ENCODE assay signal across 14 mouse cellular contexts in genomic region chr15:99904841-99905240, GRCm38 (mm10). TPM values are rescaled to one million over a fixed set of nuclear protein-coding genes. Genes with fewer than 3 reads are reported as not detected.
DNase-seq lines count a peak whose midpoint lies in the region; ATAC-seq and TF ChIP-seq lines count a peak whose summit lies in the region.
"Had no signal": no experiment of that assay in that cellular context is flagged by ENCODE, and none has a peak within 500 bp of the region (broad histone marks: within the 10 kb centered on the region; RNA-seq: fewer than 3 reads in every experiment).

No protein-coding gene starts in this region.

- H3K36me3 ChIP-seq in heart, embryonic 10.5 days: no peaks in the 10 kb centered on the region
- H3K36me3 ChIP-seq in heart, postnatal 0 days (replicated peaks; ENCODE audit: control insufficient read depth, insufficient read depth, low read length): no peaks in the 10 kb centered on the region
- H3K36me3 ChIP-seq in liver, embryonic 16.5 days (ENCODE audit: control insufficient read depth, insufficient read depth): no peaks in the 10 kb centered on the region
- H3K36me3 ChIP-seq in liver, embryonic 12.5 days: no peaks in the 10 kb centered on the region
- H3K36me3 ChIP-seq: embryonic facial prominence, embryonic 12.5 days; forebrain, embryonic 12.5 days; heart, embryonic 15.5 days; hindbrain, embryonic 12.5 days had no signal

- no peak overlapping the region for H3K4me3 ChIP-seq in heart, embryonic 10.5 days
- H3K4me3 ChIP-seq in heart, postnatal 0 days (ENCODE audit: low read depth, low read length): no peak overlapping the region
- no peak overlapping the region for H3K4me3 ChIP-seq in liver, embryonic 16.5 days (ENCODE audit: low read depth, low read length)
- no peak overlapping the region for H3K4me3 ChIP-seq in liver, embryonic 12.5 days
- H3K4me3 ChIP-seq in brown adipose tissue, adult 24 weeks (ENCODE audit: insufficient read depth, low read depth, low read length): no peak overlapping the region
- H3K4me3 ChIP-seq: embryonic facial prominence, embryonic 12.5 days; forebrain, embryonic 12.5 days; heart, embryonic 15.5 days; hindbrain, embryonic 12.5 days had no signal

- no peak for TF ChIP-seq CTCF in heart, postnatal 0 days (IDR thresholded peaks at IDR 0.05; ENCODE audit: low read depth)

- H3K4me1 ChIP-seq in heart, embryonic 10.5 days: no peaks in the 10 kb centered on the region
- H3K4me1 ChIP-seq in heart, postnatal 0 days (ENCODE audit: control insufficient read depth, insufficient read depth): no peaks in the 10 kb centered on the region
- H3K4me1 ChIP-seq in liver, embryonic 16.5 days (ENCODE audit: control insufficient read depth, low read depth, low read length): no peaks in the 10 kb centered on the region; the same call in 1 of the 2 replicates
- H3K4me1 ChIP-seq in liver, embryonic 12.5 days: no peaks in the 10 kb centered on the region; the same call in 1 of the 2 replicates
- H3K4me1 ChIP-seq in brown adipose tissue, adult 24 weeks (ENCODE audit: control insufficient read depth, insufficient read depth, insufficient read length, low read length): peaks cover 2% of the 10 kb centered on the region; the same call in 1 of the 2 replicates
- H3K4me1 ChIP-seq: embryonic facial prominence, embryonic 12.5 days; hindbrain, embryonic 12.5 days had no signal

- H3K4me2 ChIP-seq in heart, postnatal 0 days (ENCODE audit: low read depth, low read length): no peak overlapping the region
- H3K4me2 ChIP-seq in liver, embryonic 16.5 days (ENCODE audit: low read depth, low read length): peak overlapping the region; percentile 21; the same call in 1 of the 2 replicates
- no peak overlapping the region for H3K4me2 ChIP-seq in liver, embryonic 12.5 days
- H3K4me2 ChIP-seq: embryonic facial prominence, embryonic 12.5 days; forebrain, embryonic 12.5 days; heart, embryonic 15.5 days; hindbrain, embryonic 12.5 days had no signal

- no peak overlapping the region for H3K9ac ChIP-seq in heart, postnatal 0 days (replicated peaks; ENCODE audit: low read depth, low read length)
- no peak overlapping the region for H3K9ac ChIP-seq in liver, embryonic 16.5 days (ENCODE audit: low read depth, low read length)
- no peak overlapping the region for H3K9ac ChIP-seq in liver, embryonic 12.5 days
- H3K9ac ChIP-seq: embryonic facial prominence, embryonic 12.5 days; forebrain, embryonic 12.5 days; heart, embryonic 15.5 days; hindbrain, embryonic 12.5 days had no signal

- DNase-seq in heart, adult 11 months: peak; percentile 90
- DNase-seq in heart, embryonic 10.5 days (ENCODE audit: low spot score): no peak
- no peak for DNase-seq in heart, postnatal 0 days (ENCODE audit: low spot score)
- no peak for DNase-seq in heart, adult 8-10 months (ENCODE audit: low spot score)
- DNase-seq in T-cell, adult 2 months (ENCODE audit: low spot score): no peak

- WGBS in heart, embryonic 10.5 days: 85% methylated on average over 9 of the region's 9 CpGs
- WGBS in heart, postnatal 0 days: 73% methylated on average over 9 of the region's 9 CpGs
- 76% methylated on average over 9 of the region's 9 CpGs for WGBS in liver, embryonic 16.5 days (ENCODE audit: insufficient replicate concordance)
- 78% methylated on average over 9 of the region's 9 CpGs for WGBS in liver, embryonic 12.5 days (ENCODE audit: insufficient replicate concordance)

- no peaks in the 10 kb centered on the region for H3K9me3 ChIP-seq in heart, embryonic 10.5 days
- no peaks in the 10 kb centered on the region for H3K9me3 ChIP-seq in heart, postnatal 0 days (replicated peaks; ENCODE audit: control insufficient read depth, low read length)
- H3K9me3 ChIP-seq in liver, embryonic 16.5 days (replicated peaks; ENCODE audit: control insufficient read depth, low read length): no peaks in the 10 kb centered on the region
- H3K9me3 ChIP-seq in liver, embryonic 12.5 days (replicated peaks): no peaks in the 10 kb centered on the region
- H3K9me3 ChIP-seq: embryonic facial prominence, embryonic 12.5 days; forebrain, embryonic 12.5 days; heart, embryonic 15.5 days; hindbrain, embryonic 12.5 days had no signal

- ATAC-seq in heart, postnatal 0 days (ENCODE audit: insufficient read depth, low read depth): no peak
- no peak for ATAC-seq in liver, embryonic 16.5 days (ENCODE audit: low read depth)
- no peak for ATAC-seq in liver, embryonic 12.5 days
- ATAC-seq: inflammation-experienced regulatory T-cells, adult 6 months had no signal

- H3K27ac ChIP-seq in heart, embryonic 10.5 days: no peak overlapping the region
- H3K27ac ChIP-seq in heart, postnatal 0 days (ENCODE audit: low read depth): peak overlapping the region; percentile 39
- no peak overlapping the region for H3K27ac ChIP-seq in liver, embryonic 16.5 days (ENCODE audit: low read length)
- no peak overlapping the region for H3K27ac ChIP-seq in liver, embryonic 12.5 days
- peak overlapping the region; percentile 82 for H3K27ac ChIP-seq in brown adipose tissue, adult 24 weeks (replicated peaks; ENCODE audit: low read depth, low read length)
- H3K27ac ChIP-seq: embryonic facial prominence, embryonic 12.5 days; forebrain, embryonic 12.5 days; heart, embryonic 15.5 days; hindbrain, embryonic 12.5 days had no signal

- TF ChIP-seq EP300 in heart, postnatal 0 days (IDR thresholded peaks at IDR 0.05; ENCODE audit: low read depth): no peak

- H3K27me3 ChIP-seq in heart, embryonic 10.5 days (ENCODE audit: insufficient read depth, poor library complexity, severe bottlenecking): no peaks in the 10 kb centered on the region
- H3K27me3 ChIP-seq in heart, postnatal 0 days (ENCODE audit: control insufficient read depth, insufficient read depth, low read length): no peaks in the 10 kb centered on the region
- H3K27me3 ChIP-seq in liver, embryonic 16.5 days (ENCODE audit: control insufficient read depth, insufficient read depth, low read depth, low read length): no peaks in the 10 kb centered on the region
- no peaks in the 10 kb centered on the region for H3K27me3 ChIP-seq in liver, embryonic 12.5 days (replicated peaks)
- H3K27me3 ChIP-seq: embryonic facial prominence, embryonic 12.5 days; forebrain, embryonic 12.5 days; heart, embryonic 15.5 days; hindbrain, embryonic 12.5 days; Patski had no signal

RNA-seq across cellular contexts. Expression of gene Lima1, which starts 29.6 kb away (rescaled TPM):
- 25.9 and 29.4 TPM in 2 replicates for polyA plus RNA-seq in heart, embryonic 10.5 days (2016; fragmentation: Nextera tagmentation; extraction: Ambion mirVana)
- total RNA-seq in heart, postnatal 0 days (2014; rRNA removed; ENCODE audit: low replicate concordance): 12.7 and 15.7 TPM in 2 replicates
- polyA plus RNA-seq in heart, postnatal 0 days (2015; fragmentation: Nextera tagmentation; extraction: Ambion mirVana): 12.5 and 12.6 TPM in 2 replicates
- 10 to 100 TPM; 17.6 to 21.7 (median 20.4) TPM for total RNA-seq in heart, adult 8-10 months (2022)
- polyA plus RNA-seq in liver, embryonic 16.5 days (2015; fragmentation: Nextera tagmentation; extraction: Ambion mirVana): 12.2 and 14.2 TPM in 2 replicates
- 10.6 and 11.0 TPM in 2 replicates for polyA plus RNA-seq in liver, embryonic 12.5 days (2016; fragmentation: Nextera tagmentation; extraction: Ambion mirVana)
- 9.0 and 18.3 TPM in 2 replicates for polyA plus RNA-seq in brown adipose tissue, adult 24 weeks (2012; ENCODE audit: insufficient read depth, insufficient read length, missing spikeins)

Comparison
In these comparisons a context has a peak if more than half of its experiments do, and no peak if none do; other contexts are left out.
1. H3K27ac ChIP-seq: peak in heart, postnatal 0 days (single experiment) and brown adipose tissue, adult 24 weeks (single experiment); none in heart, embryonic 10.5 days (single experiment), liver, embryonic 16.5 days (single experiment) and liver, embryonic 12.5 days (single experiment).